Mouse (Mus musculus): ENCODE results near the gene Akap9.
"Not testable (repeated sequence)": the region's sequence is repeated elsewhere in the genome, so short reads cannot be mapped to it uniquely, and the experiment has no call there.

The Akap9 gene

DNA sequence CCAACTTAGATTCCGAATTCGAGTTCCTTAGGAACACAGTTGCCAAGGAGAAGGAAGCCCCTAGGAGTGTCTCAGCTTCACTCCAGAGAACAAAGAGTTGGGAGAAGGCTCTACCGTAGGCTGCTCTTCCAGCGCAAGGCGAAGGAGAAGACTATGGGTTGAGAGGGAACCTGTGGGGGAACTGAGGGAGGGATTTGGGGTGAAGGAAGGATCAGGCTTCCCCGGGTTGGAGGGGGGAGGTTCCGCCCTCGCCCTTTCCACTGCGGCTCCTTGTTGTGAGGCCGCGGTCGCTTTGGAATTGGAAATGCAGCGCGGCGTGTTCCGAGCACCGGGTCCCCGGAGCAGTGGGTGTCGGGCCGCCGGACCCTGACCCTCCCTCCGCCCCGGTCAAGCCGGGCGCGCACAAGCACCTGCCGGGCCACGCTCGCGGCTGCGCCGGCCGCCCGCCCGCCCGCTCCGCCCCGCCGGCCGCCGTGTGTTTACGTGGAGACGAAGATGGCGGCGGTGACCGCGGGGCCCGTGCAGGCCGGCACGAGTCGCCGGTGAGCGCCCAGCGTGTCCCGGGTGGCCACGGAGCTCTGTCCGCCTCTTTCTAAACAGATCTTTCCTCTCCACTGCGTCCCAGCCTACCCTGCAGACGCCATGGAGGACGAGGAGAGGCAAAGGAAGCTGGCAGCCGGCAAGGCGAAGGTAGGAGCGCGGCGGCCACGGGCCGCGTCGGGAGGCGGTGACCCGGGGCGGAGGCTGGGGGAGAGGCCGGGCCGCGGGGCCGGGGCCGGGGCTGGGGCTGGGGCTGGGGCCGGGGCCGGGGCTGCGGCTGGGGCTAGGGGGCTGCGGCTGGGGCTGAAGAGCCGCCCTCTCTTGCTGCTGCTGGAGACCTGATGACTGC lies at the start of gene Akap9:
Gene Akap9, plus strand, starts transcription at position 254 of the 889 bp plus-strand sequence.
- DNase-seq = peak; percentile 57 to 59

DNA sequence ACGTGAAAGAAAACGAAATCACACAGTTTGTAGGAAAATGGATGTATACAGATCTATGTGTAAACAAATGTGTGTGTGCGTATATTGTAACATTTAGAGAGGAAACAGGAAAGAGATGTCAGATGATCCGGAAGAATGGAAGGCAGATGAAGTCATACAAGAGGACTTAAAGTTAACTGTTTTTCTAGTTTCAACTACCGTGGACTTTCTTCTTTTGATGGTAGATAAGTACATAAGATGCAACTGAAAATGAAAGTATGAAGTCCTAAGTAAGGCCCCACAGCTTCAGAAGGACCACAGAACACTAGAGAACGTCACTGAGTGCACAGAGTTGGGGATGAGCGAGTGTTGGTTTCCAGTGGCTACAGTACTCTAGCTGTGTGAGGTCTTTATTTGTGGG lies 41.0 kb upstream of the Akap9 start:
- DNase-seq = not testable (repeated sequence)

DNA sequence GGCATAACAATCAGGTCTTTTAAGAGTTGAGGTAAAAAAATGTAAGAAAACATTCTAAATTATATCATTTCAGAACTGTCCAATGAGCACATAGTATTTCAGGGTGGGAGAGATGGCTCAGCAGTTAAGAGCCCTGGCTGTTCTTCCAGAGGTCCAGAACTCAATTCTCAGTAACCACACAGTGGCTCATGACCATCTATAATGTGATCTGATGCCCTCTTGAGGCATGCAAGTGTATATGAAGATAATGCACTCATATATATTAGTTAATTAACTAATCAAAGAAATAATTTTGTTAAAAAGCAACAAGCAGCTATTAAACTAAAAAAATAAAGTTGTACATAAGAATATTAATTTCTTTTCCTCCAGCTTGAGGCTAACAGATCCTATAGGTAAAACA lies 38.7 kb upstream of the Akap9 start:
- no peak for DNase-seq

DNA sequence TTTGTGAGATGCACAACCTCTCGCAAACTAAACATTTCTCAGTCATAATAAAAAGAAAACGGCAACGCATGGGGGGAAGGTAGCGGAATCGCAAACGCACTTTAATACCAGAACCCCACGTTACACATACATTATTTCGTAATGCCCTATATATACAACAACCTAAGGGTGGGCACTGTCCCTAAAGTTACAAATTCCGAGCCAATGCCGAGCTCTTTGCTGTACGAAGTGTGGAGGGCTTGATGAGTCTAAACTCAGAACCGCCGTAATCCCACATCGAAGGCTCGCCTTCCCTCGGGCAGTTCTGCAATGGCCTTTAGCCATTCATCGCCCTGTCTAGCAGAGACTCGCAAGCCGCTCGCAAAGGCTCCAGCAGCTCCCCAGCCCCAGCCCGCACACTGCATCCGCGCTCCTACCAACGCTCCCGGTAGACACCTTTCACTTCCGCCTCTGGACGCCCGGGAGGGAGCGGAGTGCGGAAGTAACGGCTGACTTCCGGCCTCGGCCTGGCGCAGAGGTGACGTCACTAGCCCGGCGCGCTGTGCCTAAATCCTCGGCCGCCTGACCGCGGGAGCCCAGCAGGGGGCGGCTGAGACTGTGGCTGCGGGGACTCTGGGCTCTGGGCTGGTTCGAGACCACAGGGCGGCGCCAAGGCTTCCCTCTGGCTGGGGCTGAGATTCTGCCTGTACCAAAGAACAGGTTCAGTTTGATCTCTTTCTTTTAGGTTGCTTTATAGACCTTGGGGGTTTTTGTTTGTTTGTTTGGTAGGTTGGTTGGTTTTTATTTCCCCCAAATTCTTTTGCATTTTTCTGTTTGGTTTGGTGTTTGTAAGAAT lies 34.2 kb upstream of the Akap9 start, which contains the start of gene Mterf1a:
Gene Mterf1a, minus strand, starts transcription at position 475 of the 835 bp plus-strand sequence.
- DNase-seq = peak; percentile 34 to 36

DNA sequence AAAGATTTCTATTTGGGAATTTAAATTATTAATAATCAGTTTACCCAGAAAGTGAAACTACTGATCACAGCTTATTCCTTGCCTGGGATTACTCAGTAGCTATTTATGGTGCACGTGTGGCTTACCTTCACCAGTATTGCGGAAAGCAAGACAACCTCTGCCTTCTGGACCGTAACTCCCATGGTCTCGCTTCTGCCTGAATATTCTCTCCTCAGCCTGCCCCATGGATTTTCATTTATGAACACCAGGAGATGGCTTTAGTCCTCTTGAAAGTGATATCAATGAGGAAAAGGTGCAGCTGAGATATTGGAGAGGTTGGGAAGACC lies 33.6 kb upstream of the Akap9 start:
- DNase-seq = not testable (repeated sequence)

DNA sequence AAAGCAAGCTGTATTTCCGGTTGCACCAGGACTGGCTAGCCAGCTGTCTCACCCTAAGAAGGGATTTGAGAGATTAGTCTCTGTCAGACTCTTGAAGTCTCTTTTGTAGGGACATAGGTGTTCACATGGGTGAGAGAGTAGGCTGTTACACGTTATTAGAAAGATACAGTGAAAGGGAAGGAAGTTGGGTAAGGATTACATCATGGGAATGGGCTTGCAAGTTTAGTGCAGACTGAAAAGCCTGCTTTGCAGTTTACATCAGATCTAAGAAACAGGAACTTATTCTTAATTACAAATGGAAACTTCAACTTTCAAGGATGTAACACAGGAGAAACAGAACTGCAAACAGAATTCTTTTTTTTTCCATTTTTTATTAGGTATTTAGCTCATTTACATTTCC lies 22.4 kb upstream of the Akap9 start:
- DNase-seq = no peak

DNA sequence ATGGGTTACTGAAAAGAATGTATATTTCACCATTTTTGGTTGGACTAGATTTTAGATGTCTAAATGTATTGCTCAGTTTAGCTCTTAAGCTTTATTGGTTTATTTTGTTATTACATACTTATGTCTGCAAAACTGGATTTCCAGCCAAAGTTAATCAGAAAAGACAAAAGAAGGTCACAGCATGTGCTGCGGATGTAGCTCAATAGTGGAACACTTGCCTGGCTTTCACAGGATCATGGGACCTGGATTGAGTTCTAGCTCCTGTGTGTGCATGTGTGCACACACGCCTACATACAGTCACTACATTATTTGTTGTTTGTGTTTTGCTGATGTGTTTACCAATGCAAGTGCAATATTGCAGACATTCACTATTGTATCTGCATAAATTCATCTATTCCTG lies 5.5 kb upstream of the Akap9 start:
- DNase-seq = no peak

DNA sequence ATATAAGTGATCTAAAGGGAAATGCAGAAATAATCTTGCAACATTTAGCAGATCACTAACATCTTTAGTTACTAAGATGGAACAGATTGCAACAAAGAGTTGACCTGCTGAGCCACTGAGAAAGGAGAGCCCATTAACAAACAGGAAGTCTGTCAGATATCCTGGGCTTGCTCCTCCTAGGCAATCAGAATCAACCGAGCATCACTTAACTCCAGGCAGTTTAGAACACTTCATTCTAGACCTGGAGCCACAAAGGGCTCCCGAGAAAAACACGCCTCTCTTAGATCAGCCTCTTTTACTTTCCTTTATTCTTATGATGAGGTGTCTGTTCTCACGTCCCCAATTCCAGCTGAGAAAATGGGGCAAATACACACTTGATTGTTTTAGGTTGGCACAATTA lies 1.2 kb upstream of the Akap9 start:
- DNase-seq = no peak

DNA sequence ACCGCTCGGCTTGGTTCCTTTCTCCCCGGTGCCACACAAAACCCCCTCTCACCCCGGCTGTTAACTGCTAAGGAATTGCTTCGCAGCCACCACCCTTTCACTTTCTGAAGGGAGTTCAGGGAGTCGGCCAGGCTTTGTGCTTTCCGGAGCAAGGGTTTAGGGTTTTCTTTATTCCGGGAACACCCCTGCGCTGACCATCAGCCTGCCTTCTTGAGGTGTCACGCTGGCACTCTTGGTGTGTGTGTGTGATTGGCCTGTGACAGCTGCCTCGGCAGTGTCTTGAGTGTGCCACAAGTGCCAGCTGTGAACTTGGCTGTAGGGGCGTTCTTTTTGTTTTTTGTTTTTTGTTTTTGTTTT lies 814 bp downstream of the Akap9 start:
- peak; percentile 34 to 56 for DNase-seq

DNA sequence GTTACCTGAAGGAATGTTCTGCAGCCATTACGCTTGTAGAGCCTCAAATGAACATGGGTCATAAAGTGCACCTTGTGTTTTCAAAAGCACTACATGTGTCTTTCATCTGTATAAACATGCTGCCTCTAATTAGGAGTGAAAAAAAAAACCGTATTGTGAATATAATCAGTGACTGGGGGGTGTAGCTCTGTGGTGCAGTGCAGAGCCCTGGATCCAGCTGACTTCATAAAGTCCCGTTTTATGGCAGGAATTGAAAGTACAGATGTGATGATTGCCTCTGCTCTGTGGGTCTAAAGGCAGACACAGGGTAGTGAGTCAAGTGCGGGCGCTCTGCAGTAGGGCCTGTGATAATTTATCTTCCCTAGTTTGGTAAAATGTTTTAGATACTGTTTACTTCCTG lies 2.9 kb downstream of the Akap9 start:
- DNase-seq = no peak

DNA sequence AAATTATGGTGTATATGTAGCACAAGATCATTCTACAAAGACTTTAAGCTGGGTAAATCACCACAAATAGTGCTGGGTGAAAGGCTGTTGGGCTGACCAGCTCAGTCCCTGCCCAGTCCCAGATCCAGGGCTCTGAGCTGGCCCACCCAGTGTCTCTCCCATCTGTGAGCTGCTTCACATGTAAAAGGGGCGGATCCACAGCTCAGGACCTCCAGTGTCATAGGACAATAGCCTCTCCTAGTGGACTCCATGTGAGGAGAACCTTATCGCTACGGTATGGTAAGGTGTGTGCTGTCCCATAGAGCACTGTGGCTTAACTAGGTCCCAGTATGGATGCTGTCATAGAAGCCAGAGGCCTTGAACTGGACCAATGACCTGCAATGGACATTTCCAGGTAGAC lies 3.8 kb downstream of the Akap9 start:
- DNase-seq = no peak

DNA sequence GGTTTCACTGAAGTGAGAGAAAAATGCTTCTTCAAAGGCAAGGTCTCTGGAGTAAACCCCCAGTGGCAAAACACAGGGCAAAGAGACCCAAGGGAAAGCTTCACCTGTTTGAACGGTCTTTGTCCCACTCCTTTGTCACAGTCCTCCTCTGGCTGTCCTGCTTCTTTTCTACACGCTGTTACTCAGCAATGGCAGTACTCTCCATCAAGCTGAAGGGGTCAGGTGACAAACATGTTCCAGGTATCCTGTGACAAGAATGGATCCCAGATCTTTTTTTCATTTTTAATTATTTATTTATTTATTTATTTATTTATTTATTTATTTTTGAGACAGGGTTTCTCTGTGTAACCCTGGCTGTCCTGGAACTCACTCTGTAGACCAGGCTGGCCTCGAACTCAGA lies 5.7 kb downstream of the Akap9 start:
- DNase-seq = no peak

DNA sequence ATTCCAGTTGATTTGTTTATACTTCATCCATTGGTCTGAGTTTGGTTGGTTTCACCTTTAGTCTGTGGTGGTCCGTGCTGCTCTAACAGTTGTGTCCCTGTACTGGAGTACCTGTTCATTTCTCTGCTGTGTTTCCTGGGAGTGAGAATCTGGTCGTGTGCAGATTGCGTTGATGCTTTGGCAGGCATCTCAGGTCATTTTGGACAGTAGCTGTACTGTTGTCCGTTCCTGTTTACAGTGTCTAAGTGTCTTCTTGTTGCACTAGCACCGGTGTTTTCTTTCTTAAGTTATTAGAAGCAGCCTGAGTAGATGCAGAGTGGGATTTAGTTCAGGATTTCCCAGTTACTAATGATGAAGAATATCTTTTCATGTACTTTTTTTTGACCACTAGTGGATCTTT lies 7.4 kb downstream of the Akap9 start:
- no peak for DNase-seq

DNA sequence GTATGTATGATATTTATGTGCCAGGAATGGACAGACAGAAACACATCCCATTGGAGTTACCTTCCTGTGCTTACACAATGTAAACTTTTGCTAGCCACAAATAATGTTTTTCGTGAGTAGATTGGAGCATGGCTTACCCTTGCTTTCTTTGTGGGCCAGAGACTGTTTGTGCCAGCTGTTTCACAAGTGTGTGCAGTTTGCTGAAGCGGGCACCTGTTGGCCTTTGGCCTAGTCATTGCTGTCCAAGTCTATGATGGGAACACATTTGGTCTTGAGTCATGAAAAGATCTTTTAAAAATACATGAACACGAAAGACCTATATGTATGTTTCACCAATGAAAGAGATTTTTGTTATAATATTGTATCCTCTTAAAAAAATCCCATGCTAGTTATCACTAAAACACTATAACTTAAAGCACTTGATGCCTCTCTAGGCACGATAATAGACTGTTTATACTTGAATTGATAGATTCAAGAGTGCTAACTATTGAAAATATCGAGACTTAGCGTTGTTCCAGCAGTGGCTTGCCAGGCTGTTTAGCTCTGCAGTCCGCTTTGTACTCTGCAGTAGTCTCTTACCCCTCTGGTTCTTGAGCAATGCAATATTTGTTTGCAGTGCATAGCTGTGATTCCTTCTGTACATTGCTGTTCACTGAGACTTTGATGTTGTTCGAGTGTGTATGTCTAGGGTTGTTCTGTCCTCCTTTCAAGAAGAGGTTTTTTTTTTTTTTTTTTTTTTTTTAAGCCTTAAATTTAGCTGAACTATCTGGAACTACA lies 8.1 kb downstream of the Akap9 start:
- no peak for DNase-seq

DNA sequence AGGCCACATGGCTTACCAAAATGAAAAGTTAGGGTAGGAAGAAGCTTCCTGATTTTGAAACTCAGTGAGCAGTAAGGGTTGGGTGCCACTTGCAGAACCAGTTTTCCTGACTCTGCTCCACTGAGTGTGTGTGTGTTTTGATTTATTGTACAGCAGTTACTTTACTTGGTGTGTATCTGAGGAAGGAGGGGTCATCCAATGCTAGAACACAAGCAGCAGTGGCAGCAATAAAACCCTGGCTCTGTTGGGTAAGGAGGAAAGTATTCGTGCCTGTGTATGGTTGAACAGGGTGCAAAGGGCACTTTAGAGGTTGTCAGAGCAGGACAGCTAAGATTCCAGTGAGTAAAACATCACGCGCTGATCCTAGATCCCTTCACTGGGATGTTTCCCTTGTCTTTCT lies 11.1 kb downstream of the Akap9 start:
- no peak for DNase-seq

DNA sequence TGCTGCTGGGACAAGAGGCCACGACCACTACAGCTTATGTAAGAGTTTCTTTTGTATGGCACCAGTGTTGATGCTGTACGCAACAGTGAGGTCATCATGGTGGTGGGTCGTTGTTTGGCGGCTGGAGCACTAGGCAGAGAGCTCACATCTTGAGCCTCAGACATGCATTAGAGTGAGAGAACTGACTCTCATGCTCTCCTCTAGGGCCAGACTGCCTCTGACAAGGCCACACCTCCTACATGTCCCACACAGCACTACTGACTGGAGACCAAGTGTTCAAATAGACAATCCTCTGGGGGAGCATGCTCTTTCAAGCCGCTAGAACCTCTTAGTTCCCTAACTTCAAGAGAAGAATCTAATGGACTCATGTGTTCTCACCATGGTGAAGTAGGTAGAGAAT lies 11.5 kb downstream of the Akap9 start:
- DNase-seq = no peak

DNA sequence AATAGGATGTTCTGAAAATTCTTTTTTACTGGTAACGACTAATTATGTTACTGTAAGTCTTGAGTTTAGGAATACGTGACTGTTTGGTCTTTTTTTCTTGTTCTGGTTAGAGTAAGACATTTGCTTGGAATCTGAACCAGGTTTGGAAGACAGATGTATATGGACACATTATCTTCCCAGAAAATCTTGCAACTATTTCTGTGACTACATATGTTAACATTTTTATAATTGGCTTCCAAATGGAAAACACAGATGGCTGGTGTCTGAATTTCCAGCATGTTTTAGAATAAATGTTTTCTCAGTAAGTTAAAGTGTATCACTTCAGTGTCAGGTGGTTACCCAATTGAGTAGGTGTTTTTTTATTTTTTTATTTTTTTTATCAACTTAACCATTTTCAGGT lies 13.4 kb downstream of the Akap9 start:
- no peak for DNase-seq

DNA sequence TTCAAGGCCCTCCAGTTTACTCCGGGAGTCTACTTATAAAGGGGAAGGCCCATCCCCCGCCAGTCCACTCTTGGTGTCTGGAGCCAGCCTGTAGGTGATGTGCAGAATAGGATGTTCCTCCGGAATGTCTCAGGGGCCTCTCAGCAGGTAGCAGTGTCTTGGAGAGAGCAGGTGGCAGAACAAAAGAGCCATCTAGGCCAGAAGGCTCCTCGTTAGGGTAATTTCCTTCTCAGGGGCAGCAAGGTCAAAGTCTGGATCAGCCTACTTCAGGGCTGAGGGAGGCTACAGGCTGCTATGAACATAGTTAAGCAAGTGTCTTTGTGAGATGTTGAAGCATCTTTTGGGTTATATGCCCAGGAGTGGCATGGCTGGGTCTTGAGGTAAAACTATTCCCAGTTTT lies 15.3 kb downstream of the Akap9 start:
- not testable (repeated sequence) for DNase-seq

DNA sequence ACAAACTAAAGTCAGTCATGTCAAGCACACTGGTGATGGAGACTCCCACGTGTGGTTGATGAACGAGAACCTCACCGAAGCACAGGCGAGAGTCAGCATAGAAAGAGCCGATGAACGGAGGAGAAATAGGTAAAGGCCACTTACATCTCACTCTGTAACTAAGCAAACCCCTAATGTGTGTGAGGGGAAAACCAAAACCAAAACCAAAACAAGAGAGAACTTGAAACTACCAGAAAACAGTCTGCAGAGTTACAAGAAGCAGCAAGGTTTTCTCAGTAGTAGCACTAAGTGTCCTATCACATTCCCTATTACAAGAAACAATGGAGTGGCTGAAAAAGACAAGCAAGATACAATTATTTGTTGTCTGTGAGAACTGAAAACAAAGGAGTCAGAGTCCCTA lies 24.6 kb downstream of the Akap9 start:
- DNase-seq = no peak

DNA sequence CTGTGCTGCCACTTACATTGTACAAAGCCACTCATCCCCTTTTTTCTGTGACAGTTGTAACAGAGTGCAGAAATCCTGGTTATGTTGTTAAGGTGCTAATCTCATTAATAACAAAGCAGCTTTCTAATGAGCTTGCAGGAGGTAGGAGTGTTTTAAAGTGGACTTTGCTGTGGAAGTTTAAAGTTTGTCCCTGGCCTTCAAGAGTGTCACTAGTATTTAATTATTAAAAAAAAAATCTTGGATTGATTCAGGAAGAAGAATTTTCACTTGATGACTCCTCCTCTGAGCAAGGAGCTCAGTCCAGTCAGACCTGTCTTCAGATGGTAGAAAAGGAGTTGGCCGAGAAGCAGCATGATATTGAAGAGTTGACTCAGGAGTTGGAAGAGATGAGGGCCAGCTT lies 26.7 kb downstream of the Akap9 start:
- DNase-seq = no peak

DNA sequence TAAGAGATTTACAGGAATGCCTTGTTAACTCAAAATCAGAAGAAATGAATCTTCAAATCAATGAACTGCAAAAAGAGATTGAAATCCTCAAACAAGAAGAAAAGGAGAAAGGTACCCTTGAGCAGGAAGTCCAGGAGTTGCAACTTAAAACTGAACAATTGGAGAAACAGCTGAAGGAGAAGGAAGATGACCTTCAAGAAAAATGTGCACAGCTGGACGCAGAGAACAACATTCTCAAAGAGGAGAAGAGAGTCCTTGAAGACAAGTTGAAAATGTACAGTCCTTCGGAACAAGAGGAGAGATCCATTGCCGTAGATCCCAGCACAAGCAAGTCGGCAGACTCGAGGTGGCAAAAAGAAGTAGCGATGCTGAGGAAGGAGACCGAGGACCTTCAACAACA lies 33.4 kb downstream of the Akap9 start:
- no peak for DNase-seq

DNA sequence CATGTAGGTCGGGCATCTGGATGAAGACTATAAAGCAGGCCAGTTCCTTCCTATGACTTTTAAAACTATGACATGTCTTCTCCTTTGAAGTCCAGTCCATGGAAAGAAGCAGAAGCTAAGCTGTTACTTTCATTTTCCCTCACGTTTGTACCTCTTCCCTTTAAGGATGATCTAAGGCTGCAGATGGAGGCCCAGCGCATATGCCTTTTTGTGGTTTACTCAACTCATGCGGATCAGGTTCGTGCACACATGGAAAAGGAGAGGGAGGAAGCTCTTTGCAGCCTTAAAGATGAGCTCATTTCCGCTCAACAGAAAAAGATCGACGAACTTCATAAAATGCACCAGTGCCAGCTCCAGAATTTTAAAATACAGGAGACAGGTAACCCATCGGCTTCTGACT lies 40.6 kb downstream of the Akap9 start:
- DNase-seq = no peak

DNA sequence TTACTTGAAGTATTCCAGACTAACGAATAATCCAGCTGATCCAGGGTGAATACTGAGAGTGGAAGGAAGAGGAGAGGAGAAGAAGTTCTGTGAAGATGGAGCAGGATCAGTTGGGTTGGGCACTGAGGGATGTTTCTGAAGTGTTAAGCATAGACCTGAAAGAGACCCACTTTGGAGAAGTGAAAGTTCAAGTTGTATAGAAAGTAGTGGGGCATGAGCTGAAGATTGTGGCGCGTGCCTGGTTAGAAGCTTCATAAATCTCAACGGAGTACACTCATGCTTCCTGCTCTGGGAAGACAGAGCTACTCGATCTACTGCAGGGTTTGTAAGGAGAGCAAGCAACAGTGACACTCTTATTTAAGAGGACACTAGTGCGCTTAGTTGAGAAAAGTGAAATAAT lies 41.3 kb downstream of the Akap9 start:
- DNase-seq = no peak
